Mouse (Mus musculus): Measurements from ENCODE around the gene Phospho2. TPM values are rescaled to one million over a fixed set of nuclear protein-coding genes. Genes with fewer than 3 reads are reported as not detected.

The Phospho2 gene
- polyA plus RNA-seq (2012; rRNA removed), result 30.7 and 32.5 TPM in 2 replicates

GRCm38 (mm10) chr2:69789429-69790069 lies at the start of gene Phospho2, which contains the start of gene Ccdc173:
TSS of gene Phospho2 (plus strand) at chr2:69789623.
TSS of gene Ccdc173 (minus strand) at chr2:69789575.

GRCm38 (mm10) chr2:69821711-69822110 lies 32.3 kb downstream of the Phospho2 start, which contains the start of gene Klhl23:
TSS of gene Klhl23 (plus strand) at chr2:69821944.

Other genes starting within 250 kb of the Phospho2 start
- 0.70 and 1.0 TPM in 2 replicates for gene Lrp2, start 203.6 kb upstream of the Phospho2 start, polyA plus RNA-seq (2012; rRNA removed)
- gene Bbs5, start 142.5 kb upstream of the Phospho2 start, polyA plus RNA-seq (2012; rRNA removed), result 30.8 and 33.9 TPM in 2 replicates
- gene Klhl41, start 119.5 kb upstream of the Phospho2 start, polyA plus RNA-seq (2012; rRNA removed), result 0.23 and 2.8 TPM in 2 replicates
- 17.6 and 18.5 TPM in 2 replicates for gene Fastkd1, start 76.1 kb upstream of the Phospho2 start, polyA plus RNA-seq (2012; rRNA removed)
- gene Ppig, start 67.1 kb upstream of the Phospho2 start, polyA plus RNA-seq (2012; rRNA removed), result 22.1 and 25.2 TPM in 2 replicates
- gene Ccdc173, start within 50 bp of the Phospho2 start, polyA plus RNA-seq (2012; rRNA removed), result 2.3 and 2.5 TPM in 2 replicates
- 67.5 and 71.3 TPM in 2 replicates for gene Klhl23, start 32.3 kb downstream of the Phospho2 start, polyA plus RNA-seq (2012; rRNA removed)
- 129 and 148 TPM in 2 replicates for gene Ssb, start 71.9 kb downstream of the Phospho2 start, polyA plus RNA-seq (2012; rRNA removed)
- gene Mettl5, start 96.0 kb downstream of the Phospho2 start, polyA plus RNA-seq (2012; rRNA removed), result 9.6 and 11.5 TPM in 2 replicates
- 52.5 and 54.8 TPM in 2 replicates for gene Ubr3, start 107.6 kb downstream of the Phospho2 start, polyA plus RNA-seq (2012; rRNA removed)
- 1.1 and 1.5 TPM in 2 replicates for gene Myo3b, start 249.5 kb downstream of the Phospho2 start, polyA plus RNA-seq (2012; rRNA removed)